Mouse (Mus musculus): ENCODE results near the gene Cysltr2.

Gene Cysltr2

DNA sequence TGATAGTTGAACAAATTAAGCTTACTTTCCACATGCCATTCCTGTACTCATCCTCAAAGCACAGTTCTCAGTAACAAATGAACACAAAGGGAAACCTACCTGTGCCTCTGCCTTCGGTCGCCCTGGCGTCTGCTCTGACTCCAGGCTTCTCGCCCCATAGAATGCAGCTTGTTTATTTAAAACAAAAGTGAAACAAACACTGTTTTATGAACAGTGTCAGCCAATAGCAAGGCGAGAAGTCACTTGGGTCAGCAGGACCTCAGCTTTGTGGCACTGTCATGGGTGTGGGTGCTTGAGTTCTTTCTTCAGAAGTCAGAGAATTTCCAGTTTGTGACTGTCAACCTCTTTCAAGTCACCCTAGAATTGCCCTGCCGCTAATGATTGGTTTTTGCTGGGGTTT is at the start of gene Cysltr2:
Gene Cysltr2, minus strand, starts transcription at position 178 of the 400 bp plus-strand sequence.
- DNase-seq: no peak

DNA sequence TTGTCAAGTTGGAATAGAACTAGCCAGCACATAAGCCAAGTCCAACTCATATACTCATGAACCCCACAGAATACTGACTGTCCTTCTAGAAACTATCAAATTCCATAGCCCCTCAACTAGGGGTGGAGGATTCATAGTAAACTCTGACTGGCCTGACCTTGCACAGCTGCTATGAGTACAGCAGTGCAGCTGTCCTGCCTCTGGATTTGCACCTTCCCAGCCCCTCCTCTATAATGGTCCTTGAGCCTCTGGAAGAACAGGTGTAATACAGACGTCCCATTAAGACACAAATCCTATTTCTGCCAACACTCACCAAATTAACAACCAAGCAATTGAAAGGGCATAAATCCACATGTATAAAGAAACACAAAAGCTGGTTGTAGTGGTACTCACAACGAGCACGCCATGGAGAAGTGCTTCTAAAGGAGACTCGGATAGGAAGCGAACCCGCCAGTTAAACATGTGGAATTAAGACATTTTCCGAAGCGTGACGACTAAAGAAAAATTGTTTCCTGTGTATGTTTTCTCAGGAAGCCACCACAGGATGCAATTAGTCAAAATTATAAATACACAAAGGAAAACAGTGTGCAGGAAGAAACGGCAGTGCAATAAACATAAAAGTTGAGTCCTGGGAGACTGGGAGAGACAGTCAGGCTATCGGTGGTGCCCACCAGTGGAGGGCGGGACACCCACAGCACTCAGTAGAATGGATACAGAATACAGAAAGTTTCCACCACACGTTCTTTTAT is 46.1 kb upstream of the Cysltr2 start:
- no peak for DNase-seq

DNA sequence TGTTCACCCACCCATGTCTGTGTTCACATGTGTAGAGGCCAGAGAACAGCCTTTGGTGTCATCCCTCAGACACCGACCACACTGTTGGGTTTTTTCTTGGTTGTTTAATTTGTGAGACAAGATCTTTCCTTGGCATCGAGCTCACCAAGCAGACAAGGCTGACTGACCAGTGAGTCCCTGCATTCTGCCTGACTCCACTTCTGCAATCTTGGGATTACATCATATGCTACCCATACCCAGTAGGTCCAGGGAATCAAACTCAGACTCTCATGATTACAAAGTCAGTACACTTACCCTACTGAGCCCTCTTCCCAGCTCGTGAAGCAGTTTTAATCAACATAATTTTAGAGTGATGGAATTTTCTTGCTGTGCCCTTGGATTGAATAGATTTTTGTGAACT is 44.0 kb upstream of the Cysltr2 start:
- no peak for DNase-seq

DNA sequence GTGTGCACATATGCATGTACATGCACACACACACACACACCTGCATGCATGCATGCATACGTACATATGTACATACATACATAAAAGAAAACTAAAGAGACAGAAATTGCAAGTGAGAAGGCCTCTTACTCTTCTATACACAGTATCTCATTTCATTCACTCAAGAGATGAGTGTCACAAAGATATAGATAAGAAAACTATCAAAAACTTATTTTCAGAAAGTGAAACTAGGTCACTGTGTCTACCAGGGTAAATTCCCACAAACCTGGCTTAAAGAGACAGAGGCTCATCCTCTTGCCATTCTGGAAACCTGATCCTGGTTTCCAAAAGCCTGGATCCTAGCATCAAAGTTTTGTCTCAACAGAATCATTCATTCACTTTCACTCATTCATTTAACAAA is 39.3 kb upstream of the Cysltr2 start:
- no peak for DNase-seq

DNA sequence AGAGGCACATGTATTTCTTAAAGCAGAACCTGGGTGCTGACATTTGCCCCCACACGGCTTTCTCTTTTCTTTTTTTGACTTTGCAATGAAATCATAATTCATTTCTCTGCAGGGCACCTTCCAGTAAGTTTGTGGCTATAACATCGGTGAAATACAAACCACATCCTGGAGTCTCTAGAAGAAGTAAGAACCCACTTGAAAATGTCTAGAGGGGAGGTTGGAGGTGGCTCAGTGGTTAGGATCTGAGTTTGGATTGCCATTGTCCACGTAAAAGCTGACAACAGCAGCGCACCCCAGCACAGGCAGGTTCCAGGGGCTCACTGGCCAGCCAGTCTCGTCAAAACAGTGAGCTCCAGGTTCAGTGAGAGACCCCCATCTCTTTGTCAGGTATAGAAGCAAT is 38.8 kb upstream of the Cysltr2 start:
- no peak for DNase-seq

DNA sequence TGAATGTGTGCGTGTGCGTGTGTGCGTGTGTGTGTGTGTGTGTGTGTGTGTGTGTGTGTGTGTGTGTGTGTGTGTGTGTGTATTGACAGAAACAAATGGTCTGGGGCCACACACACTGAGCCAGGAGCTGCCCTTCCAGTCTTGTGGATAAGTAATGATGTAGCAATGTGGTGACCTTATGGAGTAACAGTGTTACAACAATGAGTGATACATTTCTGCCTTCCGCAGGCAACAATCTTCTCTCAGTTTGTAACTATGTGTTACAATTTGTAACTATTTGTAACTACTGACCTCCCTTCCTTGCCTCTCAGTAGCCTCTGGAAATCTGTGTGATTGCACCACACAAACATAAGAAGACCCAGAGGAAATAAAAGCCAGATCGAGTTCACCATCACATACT is 38.3 kb upstream of the Cysltr2 start:
- no peak for DNase-seq

DNA sequence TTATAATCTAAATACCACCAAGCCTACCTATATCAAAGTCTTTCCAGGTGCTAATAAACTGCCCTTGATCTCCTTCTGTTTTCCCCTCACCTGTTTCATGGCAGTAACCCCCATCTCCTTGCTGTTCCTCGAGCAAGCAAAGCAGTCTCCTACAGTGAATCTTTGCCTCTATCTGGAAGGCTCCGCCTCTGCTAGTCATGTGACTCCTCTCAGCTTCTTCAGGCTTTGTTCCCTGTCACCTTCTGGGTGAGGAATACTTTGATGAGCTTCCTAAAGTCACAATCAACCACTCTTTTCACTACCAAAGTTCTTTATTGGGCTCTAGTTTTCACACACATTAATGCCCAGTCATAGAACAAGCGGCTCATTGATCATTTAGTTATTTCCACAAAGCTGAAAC is 37.5 kb upstream of the Cysltr2 start:
- DNase-seq: no peak

DNA sequence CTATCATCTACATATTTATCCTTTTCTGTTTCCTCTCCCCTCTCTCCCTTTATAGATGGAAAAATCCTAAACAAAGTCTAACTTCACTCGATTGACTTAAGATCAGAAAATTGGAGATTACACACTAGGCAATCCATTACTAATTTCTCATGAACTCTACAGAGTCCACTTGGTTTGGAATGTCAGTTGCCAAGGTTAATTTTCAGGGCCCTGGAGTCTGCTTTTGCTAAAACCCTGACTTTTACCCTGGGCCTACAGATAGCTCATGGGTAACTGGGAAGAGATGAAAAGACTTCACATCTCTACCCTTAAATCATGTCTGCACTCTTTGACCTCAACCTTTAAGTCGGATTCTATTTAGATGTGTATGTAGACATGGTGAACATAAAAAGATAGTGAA is 34.6 kb upstream of the Cysltr2 start:
- DNase-seq: no peak

DNA sequence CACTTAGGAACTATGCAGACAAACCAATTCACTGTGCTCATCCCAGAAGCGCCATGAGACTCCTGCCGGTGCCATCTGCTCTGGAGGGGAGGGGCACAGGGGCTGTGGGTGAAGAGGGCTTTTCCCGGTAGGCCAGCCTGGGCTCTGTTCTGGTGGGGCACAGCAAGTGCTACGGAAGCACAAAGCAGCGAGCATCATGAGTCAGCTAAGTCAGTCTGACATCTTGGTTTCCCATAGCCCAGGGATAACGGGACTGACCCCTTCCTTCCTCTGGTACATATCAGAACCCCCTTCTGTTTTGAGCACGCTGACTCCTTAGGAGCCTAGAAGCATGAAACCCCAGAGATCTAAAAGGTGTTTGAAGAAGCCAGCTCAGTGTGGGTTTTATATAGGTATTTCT is 15.5 kb upstream of the Cysltr2 start:
- no peak for DNase-seq

DNA sequence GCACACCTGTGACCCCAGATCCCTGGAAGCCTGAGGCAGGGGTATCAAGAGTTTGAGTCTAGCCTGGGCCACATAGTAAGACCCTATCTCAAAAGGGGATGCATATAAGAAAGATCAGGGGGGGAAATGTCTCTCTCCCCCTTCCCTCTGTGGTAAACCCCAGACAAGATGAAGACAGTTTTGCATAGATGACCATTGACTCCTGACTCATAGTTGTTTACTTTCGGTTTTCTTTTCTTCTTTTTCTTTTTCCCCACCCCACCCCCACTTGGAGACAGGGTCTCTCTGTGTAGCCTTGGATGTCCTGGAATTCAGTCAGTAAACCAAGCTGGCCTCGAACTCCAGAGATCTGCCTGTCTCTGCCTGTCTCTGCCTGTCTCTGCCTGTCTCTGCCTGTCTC is 9.8 kb upstream of the Cysltr2 start:
- DNase-seq: no peak

DNA sequence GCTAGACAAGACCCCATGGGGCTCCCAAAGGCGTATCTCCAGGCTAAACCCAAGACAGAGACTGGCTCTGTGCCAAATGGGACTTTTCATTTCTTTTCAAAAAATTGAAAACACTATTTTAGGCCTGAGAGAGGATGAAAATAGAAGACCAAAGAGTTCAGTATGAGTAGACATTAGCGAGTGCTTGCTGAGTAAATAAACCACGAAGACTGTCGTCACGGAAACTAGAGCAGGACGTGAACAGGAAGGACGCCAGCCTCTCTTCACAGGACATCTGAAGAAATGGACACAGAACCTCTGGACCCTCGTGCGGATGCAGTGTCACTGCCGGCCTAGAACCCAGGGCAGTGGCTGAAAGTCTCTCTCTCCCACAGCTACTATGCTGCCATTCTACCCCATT is 8.8 kb upstream of the Cysltr2 start:
- peak in 1 of 2 experiments; percentile 4 for DNase-seq

DNA sequence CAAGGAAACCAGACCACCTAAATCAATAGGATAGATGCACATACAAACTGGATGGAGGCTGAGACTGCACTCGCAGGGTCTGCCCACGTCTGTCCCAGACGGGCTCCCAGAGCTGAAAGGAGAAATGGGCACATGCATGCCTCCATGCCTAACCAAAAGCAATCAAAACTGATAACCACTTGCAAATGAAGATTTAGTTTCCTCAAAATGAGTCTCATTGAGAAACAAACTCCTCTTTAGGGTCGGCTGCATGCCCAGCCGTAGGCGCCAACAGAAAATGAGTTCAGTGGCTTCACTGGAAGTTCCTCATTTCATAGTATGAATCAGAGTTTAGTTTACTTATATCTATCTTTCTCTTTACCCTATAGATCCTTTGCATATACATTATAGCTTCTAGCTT is 7.9 kb upstream of the Cysltr2 start:
- no peak for DNase-seq

DNA sequence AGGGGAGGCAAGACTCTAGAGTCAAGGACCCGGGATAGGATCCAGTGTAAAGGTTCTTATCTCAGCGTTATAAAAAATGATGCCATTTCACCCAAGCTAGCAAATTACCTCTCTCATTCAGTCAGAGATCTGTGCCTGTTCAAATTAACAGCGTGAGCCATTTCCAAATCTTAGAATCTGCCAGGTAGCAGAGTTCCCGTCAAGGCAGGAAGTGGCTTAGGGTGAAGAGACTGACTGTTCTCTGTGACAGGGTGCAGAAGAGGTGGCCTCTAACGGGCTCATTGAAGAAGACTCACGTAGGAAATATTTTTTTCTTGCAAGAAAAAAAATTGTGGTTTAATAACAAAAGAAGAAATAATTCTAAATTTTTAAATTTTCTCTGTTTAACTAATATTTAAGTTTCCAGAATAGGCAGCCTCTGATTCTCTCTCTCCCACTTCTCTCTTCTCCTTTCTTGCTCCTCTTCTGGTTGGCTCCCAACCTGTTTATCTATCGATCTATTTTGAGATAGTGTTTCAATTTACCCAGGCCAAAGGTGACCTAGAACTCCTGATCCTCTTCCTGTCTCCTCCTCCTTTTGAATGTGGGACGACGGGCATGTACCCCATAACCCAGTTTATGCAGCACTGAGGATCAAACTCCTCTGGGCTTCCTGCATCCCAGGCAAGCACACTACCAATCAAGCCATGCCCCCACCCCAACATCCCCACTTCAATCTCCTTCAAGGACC is 3.5 kb downstream of the Cysltr2 start:
- no peak for DNase-seq

DNA sequence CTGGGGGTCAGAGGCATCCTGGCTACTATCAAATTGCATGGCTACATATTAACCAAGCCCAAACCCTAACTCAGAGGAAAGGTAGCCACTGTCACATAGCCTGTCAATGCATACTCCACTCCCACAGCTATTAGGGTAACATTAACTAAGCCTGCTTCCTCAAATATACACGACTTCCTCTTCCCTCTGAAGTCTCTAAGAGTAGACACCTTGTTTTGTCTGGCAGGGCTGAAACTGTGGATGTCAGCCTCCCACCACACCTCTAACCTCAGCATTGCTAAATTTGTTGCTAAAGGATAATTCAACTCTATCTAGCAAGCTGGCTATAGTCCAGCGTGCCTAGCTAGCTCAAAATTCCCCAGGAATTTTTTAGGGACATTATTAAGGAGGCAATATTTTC is 7.2 kb downstream of the Cysltr2 start:
- DNase-seq: no peak

DNA sequence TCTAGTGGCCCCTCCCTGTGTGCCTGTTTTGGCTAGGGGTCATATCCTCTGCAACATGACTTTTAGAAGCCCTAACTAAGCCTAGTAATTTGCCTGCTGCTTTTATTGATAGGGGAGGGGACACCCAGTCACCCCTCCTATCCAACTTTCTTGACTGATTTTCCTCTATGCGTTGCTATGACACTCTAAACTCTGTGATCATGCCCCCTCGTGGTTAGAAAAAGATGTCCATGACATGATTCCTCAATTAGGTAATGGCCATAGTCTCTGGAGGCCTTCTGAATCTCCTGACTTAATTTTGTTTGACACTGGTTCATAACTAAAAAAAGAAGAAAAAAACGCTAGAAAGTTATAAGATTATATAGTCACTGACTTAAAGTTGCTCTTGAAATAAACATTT is 15.6 kb downstream of the Cysltr2 start:
- DNase-seq: no peak

DNA sequence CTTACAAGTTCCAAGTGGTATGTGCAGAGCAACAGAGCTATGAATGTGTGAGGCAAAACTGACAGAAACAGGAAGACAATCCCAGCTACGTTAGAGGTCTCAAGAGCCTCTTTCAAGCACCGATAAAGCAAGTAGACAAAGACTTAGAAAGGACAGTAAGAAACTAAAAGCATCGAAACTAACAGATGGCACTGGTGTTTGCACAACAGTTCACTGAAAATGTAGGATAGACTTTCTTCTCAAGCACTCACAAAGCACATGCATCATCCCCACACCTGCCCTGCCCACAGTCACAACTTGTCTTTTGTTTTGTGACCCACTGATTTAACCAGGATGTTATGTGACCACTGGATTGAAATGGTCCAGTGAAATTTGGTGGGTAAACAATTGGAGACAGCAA is 17.7 kb downstream of the Cysltr2 start:
- no peak for DNase-seq

DNA sequence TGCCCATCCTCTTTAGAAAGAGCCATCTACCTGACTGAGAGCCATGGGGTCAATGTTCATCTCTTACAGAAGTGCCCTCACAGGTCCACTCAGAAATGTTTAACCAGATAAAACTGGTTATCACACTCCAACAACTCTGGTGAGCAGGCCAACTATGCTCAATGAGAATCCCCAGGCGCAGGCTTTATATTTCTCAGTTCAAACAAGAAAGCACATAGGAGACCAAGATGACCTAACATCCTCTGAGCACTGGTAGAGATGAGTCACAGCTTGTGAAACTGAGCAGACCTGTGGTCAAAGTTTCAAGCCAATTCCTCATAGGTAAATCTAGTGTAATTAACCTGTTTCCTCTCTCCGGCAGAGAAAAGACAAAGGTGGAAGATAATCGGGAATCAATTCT is 31.6 kb downstream of the Cysltr2 start:
- DNase-seq: no peak

DNA sequence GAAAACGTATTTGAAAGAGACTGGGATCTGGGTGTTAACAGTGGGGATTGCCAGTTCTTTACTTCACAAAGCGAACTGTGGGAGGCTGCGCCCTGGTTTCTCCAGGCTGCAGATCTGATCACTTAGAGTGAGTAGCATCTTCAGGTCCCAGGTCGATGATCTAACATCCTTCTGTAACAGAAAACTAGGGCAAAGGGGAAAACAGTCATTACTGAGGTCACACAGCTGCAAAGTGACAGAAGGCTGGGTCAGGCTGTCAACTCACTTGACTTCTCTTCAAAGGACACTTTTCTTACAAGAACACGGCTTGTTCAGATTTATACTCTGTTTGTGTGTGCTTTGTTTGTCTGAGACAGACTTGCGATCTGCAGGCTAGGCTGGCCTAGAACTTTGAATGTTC is 33.5 kb downstream of the Cysltr2 start:
- DNase-seq: no peak

DNA sequence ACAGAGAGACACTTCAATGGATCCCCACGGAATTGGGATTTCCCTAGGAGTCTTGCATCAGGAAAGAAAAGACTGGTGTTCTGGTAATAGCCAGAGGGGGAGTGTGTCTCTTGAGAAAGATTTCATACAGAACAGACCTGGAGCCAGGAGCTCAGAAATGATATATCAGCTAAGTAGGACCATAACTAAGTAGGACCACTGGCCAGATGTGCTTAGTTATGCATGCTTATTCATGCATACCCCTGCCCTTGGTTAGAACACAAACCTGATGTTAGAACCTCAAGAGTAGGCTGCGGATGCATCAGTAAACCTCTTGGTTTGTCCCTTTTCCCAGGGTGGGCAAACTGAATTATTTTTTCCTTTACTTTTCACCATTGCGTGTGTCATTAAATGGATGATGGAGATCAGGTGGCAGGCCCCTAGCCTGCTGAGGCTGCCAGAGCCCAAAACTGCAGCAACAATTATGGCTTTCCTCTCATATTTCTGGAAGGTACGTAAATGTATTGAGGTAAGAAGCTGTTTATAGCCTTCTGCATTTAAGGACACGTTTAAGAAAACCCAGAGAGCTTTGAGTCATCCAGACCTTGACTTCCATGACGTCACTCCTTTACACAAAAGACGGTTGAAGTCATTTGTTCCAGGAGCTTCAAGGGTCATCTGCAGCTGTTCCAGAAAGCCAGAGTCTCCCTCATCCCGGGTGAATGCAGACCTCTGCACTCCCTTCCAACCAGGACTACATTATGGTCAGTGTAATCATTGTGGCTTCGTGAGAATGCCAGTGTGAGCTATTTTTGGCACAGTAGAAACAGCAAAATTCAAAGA is 35.0 kb downstream of the Cysltr2 start:
- DNase-seq: no peak

DNA sequence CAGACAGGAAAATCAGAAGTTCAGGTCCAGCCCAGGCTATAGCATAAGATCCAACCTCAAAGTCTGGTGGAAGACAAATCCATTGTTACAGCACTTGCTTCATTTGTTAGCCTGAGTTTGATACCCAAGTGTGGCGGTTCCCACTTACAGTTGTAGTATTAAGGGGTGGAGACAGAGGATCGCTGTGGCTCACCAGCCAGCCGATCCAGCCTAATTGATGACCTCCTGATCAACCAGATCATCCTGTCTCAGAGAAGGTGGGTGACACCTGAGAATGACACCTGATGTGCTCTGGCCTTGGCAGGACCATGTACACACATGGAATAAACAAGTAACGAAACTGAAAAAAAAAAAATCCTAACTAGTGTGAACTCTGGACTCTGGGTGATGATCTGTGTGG is 47.1 kb downstream of the Cysltr2 start:
- DNase-seq: no peak

DNA sequence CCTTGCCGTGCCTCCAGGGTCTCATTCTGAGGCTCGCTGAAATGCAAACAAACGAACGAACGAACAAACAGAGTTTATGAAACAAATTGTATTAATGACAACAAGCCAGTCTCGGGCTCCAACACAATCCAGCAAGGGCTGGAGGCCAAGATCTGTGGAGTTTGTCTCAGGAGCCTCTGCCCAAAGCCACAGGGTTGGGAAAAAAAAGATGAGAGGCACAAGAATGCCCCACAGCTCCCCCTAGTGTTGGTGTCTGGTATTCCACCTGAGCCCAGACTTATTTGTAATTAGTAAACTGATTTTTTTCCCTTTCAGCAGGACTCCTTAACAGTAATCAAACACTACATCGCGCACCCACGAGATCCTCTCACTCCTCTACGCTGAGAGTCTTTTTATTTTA is 48.6 kb downstream of the Cysltr2 start:
- peak; percentile 85 to 88 for DNase-seq

DNA sequence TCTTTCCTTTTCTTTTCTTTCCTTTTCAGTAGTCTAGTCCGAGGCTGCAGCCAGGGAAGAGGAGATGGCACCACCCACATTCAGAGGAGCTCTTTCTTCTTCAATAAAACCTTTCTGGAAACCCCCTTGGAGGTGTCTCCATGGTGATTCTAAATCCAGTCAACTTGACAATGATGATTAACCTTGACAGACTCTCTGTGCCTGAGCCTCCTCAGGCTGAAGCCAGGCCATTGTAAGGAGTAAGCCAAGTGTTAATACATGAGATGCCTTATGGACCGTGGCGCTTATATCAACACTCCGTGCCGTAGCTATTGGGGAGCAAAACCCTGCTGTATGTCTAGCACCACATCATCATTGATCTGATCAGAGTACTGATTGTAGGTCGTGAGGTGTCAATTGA is 50.8 kb downstream of the Cysltr2 start:
- DNase-seq: no peak

DNA sequence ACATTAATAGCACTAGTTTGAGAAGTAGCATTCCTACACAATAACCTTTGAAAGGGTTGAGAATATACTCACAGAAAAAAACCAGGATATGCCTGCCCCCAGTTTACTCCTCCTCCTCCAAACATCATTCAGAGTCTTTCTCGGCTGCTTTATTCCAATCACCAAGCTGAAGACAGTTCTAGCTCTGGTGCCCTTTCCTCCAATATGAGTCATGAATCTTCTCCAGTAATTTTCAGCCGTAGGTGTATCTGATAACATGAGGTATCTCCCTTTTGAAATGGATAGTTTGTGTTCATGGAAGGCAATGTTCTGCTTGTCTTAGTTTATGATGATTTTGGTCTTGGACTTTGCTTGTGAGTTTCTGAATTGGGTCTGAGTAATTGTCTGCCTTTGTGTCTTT is 62.9 kb downstream of the Cysltr2 start:
- DNase-seq: no peak

DNA sequence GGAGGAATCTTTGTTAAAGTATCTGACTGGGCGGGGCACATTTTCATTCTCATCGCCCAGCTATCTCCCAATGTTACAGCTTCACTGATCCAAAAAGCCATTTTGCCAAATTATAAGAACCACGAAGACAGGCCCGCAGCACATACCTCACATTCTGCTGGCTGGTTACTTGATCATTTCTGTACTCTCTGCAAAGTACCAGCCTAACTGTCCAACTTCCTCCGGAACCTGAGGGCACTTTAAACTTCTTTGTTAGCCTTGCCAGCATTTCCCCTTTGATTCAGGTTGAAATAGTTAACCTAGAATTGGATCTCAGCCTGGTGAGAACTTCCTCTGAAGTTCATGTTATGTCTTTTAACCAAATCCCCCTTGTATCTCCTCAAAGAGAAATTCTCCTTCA is 63.8 kb downstream of the Cysltr2 start:
- no peak for DNase-seq

Data from kidney, postnatal 4 days (tissue).